Mouse (Mus musculus): ENCODE measurements around the gene Casp3. TPM values are rescaled to one million over a fixed set of nuclear protein-coding genes. Genes with fewer than 3 reads are reported as not detected.

Gene Casp3
- polyA plus RNA-seq (2014; fragmentation: Illumina TruSeq; extraction: RNeasy Lipid Tissue Mini Kit (QIAGEN cat#74804); ENCODE audit: low read depth, low replicate concordance): 4.8 TPM

GRCm38 (mm10) chr8:46616879-46617689, at the start of gene Casp3, which contains the start of gene Primpol:
Casp3 (plus strand) TSS chr8:46617291.
Primpol (minus strand) TSS chr8:46617212.

Other genes with a start within 250 kb of the Casp3 start
- 968 TPM for gene Acsl1, start 146.3 kb upstream of the Casp3 start, polyA plus RNA-seq (2014; fragmentation: Illumina TruSeq; extraction: RNeasy Lipid Tissue Mini Kit (QIAGEN cat#74804); ENCODE audit: low read depth, low replicate concordance)
- 378 TPM for gene Cenpu, start 65.3 kb upstream of the Casp3 start, polyA plus RNA-seq (2014; fragmentation: Illumina TruSeq; extraction: RNeasy Lipid Tissue Mini Kit (QIAGEN cat#74804); ENCODE audit: low read depth, low replicate concordance)
- 13.5 TPM for gene Primpol, start 79 bp upstream of the Casp3 start, polyA plus RNA-seq (2014; fragmentation: Illumina TruSeq; extraction: RNeasy Lipid Tissue Mini Kit (QIAGEN cat#74804); ENCODE audit: low read depth, low replicate concordance)
- 18.5 TPM for gene Irf2, start 122.4 kb downstream of the Casp3 start, polyA plus RNA-seq (2014; fragmentation: Illumina TruSeq; extraction: RNeasy Lipid Tissue Mini Kit (QIAGEN cat#74804); ENCODE audit: low read depth, low replicate concordance)

Data from testis, adult 10 weeks (tissue).